Mouse (Mus musculus): ENCODE measurements at regions not wholly inside any gene's neighbourhood (a gene's known extent, or its start where the extent isn't known, plus 50 kb on each side); places are given as distances from the start of the nearest gene placed in this dataset.

DNA sequence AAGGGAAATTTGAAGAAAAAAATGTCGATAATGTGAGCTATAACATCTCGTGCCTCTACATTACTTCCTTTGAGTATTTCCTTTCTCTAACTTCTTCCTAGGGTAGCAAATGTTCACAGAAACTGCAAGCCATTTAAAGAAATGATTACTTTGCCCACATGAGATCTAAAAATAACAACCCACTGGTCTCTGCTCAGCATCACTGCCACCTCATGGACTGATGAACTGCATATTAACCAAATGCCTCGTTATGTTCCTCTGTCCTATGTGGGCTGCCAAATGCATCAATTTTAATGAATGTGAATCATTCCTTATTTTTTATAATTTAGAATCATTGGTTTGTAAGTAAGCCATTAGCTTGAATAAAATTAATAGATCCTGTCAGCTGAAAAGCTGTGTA is 590.0 kb upstream of the Nr3c2 start:
- no peak for ATAC-seq
- Histone ChIP-seq H3K36me3 (ENCODE audit: control insufficient read depth, insufficient read depth) (no peaks in the 10 kb centered on the region), H3K9ac (ENCODE audit: low read depth, low read length) (no peak overlapping the region), H3K27ac (ENCODE audit: low read depth, low read length) (no peak overlapping the region), H3K4me1 (replicated peaks; ENCODE audit: control insufficient read depth, insufficient read depth, low read length) (no peaks in the 10 kb centered on the region), H3K4me2 (replicated peaks; ENCODE audit: low read depth) (no peak overlapping the region), H3K27me3 (replicated peaks; ENCODE audit: control insufficient read depth, insufficient read depth, low read length) (no peaks in the 10 kb centered on the region), H3K4me3 (ENCODE audit: low read depth, low read length) (no peak overlapping the region), H3K9me3 (ENCODE audit: control insufficient read depth) (no peaks in the 10 kb centered on the region)
- no peak for TF ChIP-seq CTCF (IDR thresholded peaks at IDR 0.05; ENCODE audit: low read depth)
- 76% methylated on average over 3 of the region's 3 CpGs for WGBS

DNA sequence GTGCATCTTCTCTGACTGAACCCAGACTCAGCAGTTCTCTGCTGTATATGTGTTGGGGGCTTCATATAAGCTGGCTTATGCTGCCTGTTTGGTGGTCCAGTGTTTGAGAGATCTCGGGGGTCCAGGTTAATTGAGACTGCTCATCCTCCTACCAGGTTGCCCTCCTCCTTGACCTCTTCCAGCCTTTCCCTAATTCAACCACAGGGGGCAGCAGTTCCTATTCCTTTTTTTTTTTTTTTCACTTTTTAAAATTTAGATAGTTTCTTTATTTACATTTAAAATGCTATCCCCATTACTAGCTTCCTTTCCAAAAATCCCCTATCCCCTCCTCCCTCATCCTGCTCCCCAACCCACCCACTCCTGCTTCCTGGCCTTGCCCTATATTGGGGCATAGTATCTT is 570.7 kb upstream of the Nr3c2 start:
- Histone ChIP-seq H3K27ac (ENCODE audit: low read depth, low read length) (no peak overlapping the region), H3K27me3 (replicated peaks; ENCODE audit: control insufficient read depth, insufficient read depth, low read length) (no peaks in the 10 kb centered on the region), H3K9me3 (ENCODE audit: control insufficient read depth) (no peaks in the 10 kb centered on the region), H3K4me2 (replicated peaks; ENCODE audit: low read depth) (no peak overlapping the region), H3K36me3 (ENCODE audit: control insufficient read depth, insufficient read depth) (no peaks in the 10 kb centered on the region), H3K4me3 (ENCODE audit: low read depth, low read length) (no peak overlapping the region), H3K4me1 (replicated peaks; ENCODE audit: control insufficient read depth, insufficient read depth, low read length) (no peaks in the 10 kb centered on the region), H3K9ac (ENCODE audit: low read depth, low read length) (no peak overlapping the region)
- WGBS, result 50% methylated on average over 1 of the region's 1 CpGs
- TF ChIP-seq CTCF (IDR thresholded peaks at IDR 0.05; ENCODE audit: low read depth), result peak; percentile 27; the same call in 1 of the 2 replicates
- ATAC-seq, result no peak

DNA sequence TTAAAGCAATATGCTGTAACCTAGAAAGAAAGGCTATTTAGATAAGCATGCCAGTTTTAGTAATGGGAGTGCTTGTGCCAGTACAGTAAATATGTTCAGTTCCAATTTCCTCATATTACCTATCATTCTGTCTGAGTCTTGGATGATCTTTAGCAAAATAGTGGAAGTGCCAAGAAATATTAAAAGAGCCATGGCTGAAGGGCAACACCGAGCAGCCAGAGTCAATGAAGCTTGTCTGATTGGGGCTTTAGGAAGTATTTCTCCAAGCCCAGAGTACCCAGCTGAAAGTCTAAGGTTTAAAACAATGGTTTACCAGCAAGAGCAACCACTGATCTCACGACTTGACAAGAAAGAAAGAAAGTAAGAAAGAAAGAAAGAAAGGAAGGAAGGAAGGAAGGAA is 556.2 kb upstream of the Nr3c2 start:
- TF ChIP-seq CTCF (IDR thresholded peaks at IDR 0.05; ENCODE audit: low read depth), result no peak
- 63% methylated on average over 2 of the region's 2 CpGs for WGBS

DNA sequence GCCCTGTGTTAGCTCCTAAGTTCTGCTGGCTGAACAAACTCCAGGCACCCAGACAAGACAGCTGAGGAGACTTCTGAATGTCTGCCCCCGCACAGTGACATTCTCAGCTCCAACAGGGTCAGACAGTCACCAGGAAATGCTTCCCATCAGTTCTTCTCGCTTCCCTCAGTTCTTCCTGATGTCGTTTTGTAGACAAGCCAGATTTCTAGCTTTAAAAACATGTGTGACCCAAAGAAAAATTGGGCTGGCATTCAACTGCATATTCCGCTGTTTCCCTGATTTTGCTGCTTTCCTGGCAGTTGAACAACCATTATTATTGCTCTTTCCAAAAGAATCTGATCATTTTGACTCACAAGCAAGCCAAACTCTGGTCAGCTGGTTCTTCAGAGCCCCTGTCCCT is 553.1 kb upstream of the Nr3c2 start:
- no peaks in the 10 kb centered on the region for H3K9me3 ChIP-seq (ENCODE audit: control insufficient read depth)
- WGBS, result 71% methylated on average over 4 of the region's 4 CpGs

More for the DNA sequence above, 556.2 kb upstream of the Nr3c2 start:
- Histone ChIP-seq H3K36me3 (ENCODE audit: control insufficient read depth, insufficient read depth) (no peaks in the 10 kb centered on the region), H3K9ac (ENCODE audit: low read depth, low read length) (no peak overlapping the region), H3K4me3 (ENCODE audit: low read depth, low read length) (no peak overlapping the region), H3K4me1 (replicated peaks; ENCODE audit: control insufficient read depth, insufficient read depth, low read length) (no peaks in the 10 kb centered on the region), H3K4me2 (replicated peaks; ENCODE audit: low read depth) (no peak overlapping the region), H3K9me3 (ENCODE audit: control insufficient read depth) (no peaks in the 10 kb centered on the region), H3K27ac (ENCODE audit: low read depth, low read length) (no peak overlapping the region), H3K27me3 (replicated peaks; ENCODE audit: control insufficient read depth, insufficient read depth, low read length) (no peaks in the 10 kb centered on the region)
- ATAC-seq, result no peak

DNA sequence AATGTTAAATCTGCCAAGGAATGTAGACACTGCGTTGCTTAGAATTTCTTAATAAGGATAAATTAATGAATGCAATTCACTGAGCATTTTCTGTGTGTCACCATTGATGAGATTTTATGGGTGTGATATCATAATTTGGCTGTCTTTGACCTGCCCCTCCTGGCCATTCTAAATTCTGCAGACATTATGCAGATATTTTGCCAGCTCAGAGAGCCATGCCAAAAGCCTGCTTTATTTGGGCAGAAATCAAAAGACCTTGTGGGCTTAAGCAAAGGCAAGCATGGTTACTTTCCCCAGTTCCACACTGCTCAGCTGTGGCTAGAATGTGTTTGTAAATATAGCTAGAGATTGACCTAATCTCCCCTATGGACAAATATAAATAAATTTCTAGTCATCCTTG is 552.4 kb upstream of the Nr3c2 start:
- no peak for TF ChIP-seq CTCF (IDR thresholded peaks at IDR 0.05; ENCODE audit: low read depth)
- no peak overlapping the region for H3K9ac ChIP-seq (ENCODE audit: low read depth, low read length)
- H3K4me3 ChIP-seq (ENCODE audit: low read depth, low read length), result no peak overlapping the region
- H3K9me3 ChIP-seq (ENCODE audit: control insufficient read depth), result no peaks in the 10 kb centered on the region
- WGBS, result 89% methylated on average over 1 of the region's 1 CpGs
- no peak for ATAC-seq
- H3K36me3 ChIP-seq (ENCODE audit: control insufficient read depth, insufficient read depth), result no peaks in the 10 kb centered on the region
- H3K4me1 ChIP-seq (replicated peaks; ENCODE audit: control insufficient read depth, insufficient read depth, low read length), result no peaks in the 10 kb centered on the region
- H3K27me3 ChIP-seq (replicated peaks; ENCODE audit: control insufficient read depth, insufficient read depth, low read length), result no peaks in the 10 kb centered on the region
- H3K27ac ChIP-seq (ENCODE audit: low read depth, low read length), result no peak overlapping the region
- H3K4me2 ChIP-seq (replicated peaks; ENCODE audit: low read depth), result no peak overlapping the region

More for the DNA sequence above, 553.1 kb upstream of the Nr3c2 start:
- Histone ChIP-seq H3K27me3 (replicated peaks; ENCODE audit: control insufficient read depth, insufficient read depth, low read length) (no peaks in the 10 kb centered on the region), H3K4me3 (ENCODE audit: low read depth, low read length) (no peak overlapping the region), H3K36me3 (ENCODE audit: control insufficient read depth, insufficient read depth) (no peaks in the 10 kb centered on the region), H3K9ac (ENCODE audit: low read depth, low read length) (no peak overlapping the region), H3K4me1 (replicated peaks; ENCODE audit: control insufficient read depth, insufficient read depth, low read length) (no peaks in the 10 kb centered on the region), H3K27ac (ENCODE audit: low read depth, low read length) (no peak overlapping the region), H3K4me2 (replicated peaks; ENCODE audit: low read depth) (no peak overlapping the region)
- no peak for TF ChIP-seq CTCF (IDR thresholded peaks at IDR 0.05; ENCODE audit: low read depth)
- ATAC-seq, result no peak

DNA sequence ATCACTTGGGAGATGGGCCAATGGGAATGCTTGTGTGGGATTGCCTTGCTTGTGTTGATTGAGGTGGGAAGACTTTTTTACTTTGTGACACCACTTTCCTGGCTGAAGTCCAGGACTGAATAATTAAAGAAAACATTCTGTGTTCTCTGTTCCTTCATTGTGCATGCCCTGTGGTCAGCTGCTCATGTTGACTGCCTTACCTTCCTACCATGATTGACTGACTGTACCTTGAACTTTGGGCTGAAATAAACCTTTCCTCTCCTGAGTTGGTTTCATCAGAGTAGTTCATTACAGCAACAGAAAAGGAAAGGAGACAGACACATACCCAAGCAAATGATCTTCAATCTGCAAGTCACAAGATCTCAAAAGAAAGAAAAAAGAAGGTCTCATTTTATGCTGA is 524.9 kb upstream of the Nr3c2 start:
- Histone ChIP-seq H3K9me3 (ENCODE audit: control insufficient read depth) (no peaks in the 10 kb centered on the region), H3K4me3 (ENCODE audit: low read depth, low read length) (no peak overlapping the region), H3K36me3 (ENCODE audit: control insufficient read depth, insufficient read depth) (no peaks in the 10 kb centered on the region), H3K4me2 (replicated peaks; ENCODE audit: low read depth) (no peak overlapping the region), H3K4me1 (replicated peaks; ENCODE audit: control insufficient read depth, insufficient read depth, low read length) (no peaks in the 10 kb centered on the region), H3K27me3 (replicated peaks; ENCODE audit: control insufficient read depth, insufficient read depth, low read length) (no peaks in the 10 kb centered on the region), H3K27ac (ENCODE audit: low read depth, low read length) (no peak overlapping the region), H3K9ac (ENCODE audit: low read depth, low read length) (no peak overlapping the region)
- peak; percentile 77 for ATAC-seq
- TF ChIP-seq CTCF (IDR thresholded peaks at IDR 0.05; ENCODE audit: low read depth), result no peak

DNA sequence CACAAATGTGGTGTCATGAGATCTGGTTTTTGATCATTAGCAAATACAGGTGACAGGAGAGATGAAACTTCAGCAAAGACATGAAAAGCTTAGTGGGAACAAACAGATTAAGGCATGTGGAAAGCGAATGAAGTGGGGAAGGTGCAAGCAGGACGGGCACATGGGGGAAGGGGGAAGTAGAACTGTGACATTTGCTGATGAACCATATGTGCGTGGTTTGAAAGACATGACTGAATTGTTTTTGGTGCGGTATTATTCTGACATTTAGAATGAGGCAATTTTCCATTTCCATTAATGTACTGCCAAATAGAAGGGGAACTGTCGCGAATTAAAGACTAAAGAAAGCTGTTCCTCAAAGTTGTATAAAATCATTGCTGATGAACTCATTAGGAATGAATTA is 521.5 kb upstream of the Nr3c2 start:
- WGBS, result 92% methylated on average over 6 of the region's 6 CpGs
- no peak overlapping the region for H3K27ac ChIP-seq (ENCODE audit: low read depth, low read length)
- H3K36me3 ChIP-seq (ENCODE audit: control insufficient read depth, insufficient read depth), result no peaks in the 10 kb centered on the region
- H3K4me3 ChIP-seq (ENCODE audit: low read depth, low read length), result no peak overlapping the region
- H3K27me3 ChIP-seq (replicated peaks; ENCODE audit: control insufficient read depth, insufficient read depth, low read length), result no peaks in the 10 kb centered on the region
- no peak for TF ChIP-seq CTCF (IDR thresholded peaks at IDR 0.05; ENCODE audit: low read depth)
- ATAC-seq, result no peak
- H3K9ac ChIP-seq (ENCODE audit: low read depth, low read length), result no peak overlapping the region
- H3K4me2 ChIP-seq (replicated peaks; ENCODE audit: low read depth), result no peak overlapping the region
- H3K9me3 ChIP-seq (ENCODE audit: control insufficient read depth), result no peaks in the 10 kb centered on the region
- no peaks in the 10 kb centered on the region for H3K4me1 ChIP-seq (replicated peaks; ENCODE audit: control insufficient read depth, insufficient read depth, low read length)
